Mouse (Mus musculus) ES-Bruce4 (cell line): ENCODE measurements at regions not wholly inside any gene's neighbourhood (a gene's known extent, or its start where the extent isn't known, plus 50 kb on each side); places are given as distances from the start of the nearest gene placed in this dataset.
A peak's percentile ranks its signal among the peaks of the same experiment; 100 is the strongest.

Experiments used
- H3K27ac ChIP-seq: 2 replicates; pipeline ENCODE4 v1.5.1; 2012; ENCODE audit warnings: low read length, inconsistent platforms; ENCODE audit not compliant: insufficient read depth
- H3K27me3 ChIP-seq: 2 replicates; pipeline ENCODE4 v1.6.1; 2012; ENCODE audit warnings: mild to moderate bottlenecking, low read length, inconsistent platforms; ENCODE audit not compliant: control insufficient read depth, poor library complexity, insufficient read depth, severe bottlenecking
- H3K36me3 ChIP-seq: 2 replicates; pipeline ENCODE4 v1.6.1; 2012; ENCODE audit warnings: inconsistent platforms, mild to moderate bottlenecking, low read length, moderate library complexity; ENCODE audit not compliant: control insufficient read depth, poor library complexity, insufficient read depth, severe bottlenecking
- H3K4me1 ChIP-seq: one replicate; pipeline ENCODE4 v1.8.1; 2011; ENCODE audit warnings: low read length; ENCODE audit not compliant: control insufficient read depth, insufficient read depth
- H3K4me3 ChIP-seq: 2 replicates; pipeline ENCODE4 v1.5.1; 2011; ENCODE audit warnings: low read depth, mild to moderate bottlenecking, low read length
- H3K9ac ChIP-seq: 2 replicates; pipeline ENCODE4 v1.6.1; 2012; ENCODE audit warnings: low read depth, mild to moderate bottlenecking, inconsistent platforms; ENCODE audit not compliant: poor library complexity, severe bottlenecking
- H3K9me3 ChIP-seq: replicated peaks from 2 replicates; pipeline ENCODE4 v1.6.1; 2012; ENCODE audit warnings: mild to moderate bottlenecking, low read length, inconsistent platforms; ENCODE audit not compliant: control insufficient read depth, poor library complexity, insufficient read depth, severe bottlenecking
- CTCF ChIP-seq: IDR thresholded peaks from one replicate; pipeline ENCODE4 v1.8.1; 2011; ENCODE audit warnings: low read depth, low read length
- EP300 ChIP-seq: IDR thresholded peaks from 2 replicates; pipeline ENCODE4 v1.6.1; 2011; ENCODE audit warnings: low read depth, low read length; ENCODE audit not compliant: insufficient read depth
- POLR2A ChIP-seq: IDR thresholded peaks from one replicate; pipeline ENCODE4 v1.8.1; 2011; ENCODE audit warnings: low read length; ENCODE audit not compliant: insufficient read depth

GRCm38 (mm10) chr17:29775836-29776235 lies 59.0 kb upstream of the Ccdc167 start:
- H3K9me3 ChIP-seq = no peaks in the 10 kb centered on the region
- no peaks in the 10 kb centered on the region for H3K27me3 ChIP-seq
- no peak overlapping the region for H3K27ac ChIP-seq
- H3K4me3 ChIP-seq = no peak overlapping the region
- no peaks in the 10 kb centered on the region for H3K36me3 ChIP-seq
- TF ChIP-seq EP300 (no peak), CTCF (peak; percentile 20), POLR2A (no peak)
- H3K4me1 ChIP-seq = no peaks in the 10 kb centered on the region
- no peak overlapping the region for H3K9ac ChIP-seq

GRCm38 (mm10) chr17:29773339-29773738 lies 56.5 kb upstream of the Ccdc167 start:
- Histone ChIP-seq H3K9ac (no peak overlapping the region), H3K4me3 (no peak overlapping the region), H3K27ac (no peak overlapping the region), H3K9me3 (no peaks in the 10 kb centered on the region), H3K27me3 (no peaks in the 10 kb centered on the region), H3K36me3 (no peaks in the 10 kb centered on the region), H3K4me1 (no peaks in the 10 kb centered on the region)
- TF ChIP-seq EP300 (0 out of 2 replicates have a peak, but pooled peaks have one; percentile 42), POLR2A (no peak), CTCF (peak; percentile 95)

GRCm38 (mm10) chr17:29770914-29771313 lies 54.1 kb upstream of the Ccdc167 start:
- H3K9me3 ChIP-seq = no peaks in the 10 kb centered on the region
- TF ChIP-seq POLR2A = no peak
- no peak for TF ChIP-seq EP300
- no peak for TF ChIP-seq CTCF
- H3K4me1 ChIP-seq = no peaks in the 10 kb centered on the region
- H3K27me3 ChIP-seq = no peaks in the 10 kb centered on the region
- no peaks in the 10 kb centered on the region for H3K36me3 ChIP-seq
- no peak overlapping the region for H3K4me3 ChIP-seq
- no peak overlapping the region for H3K27ac ChIP-seq
- no peak overlapping the region for H3K9ac ChIP-seq

- no peaks in the 10 kb centered on the region for H3K36me3 ChIP-seq
- TF ChIP-seq EP300 = no peak
- no peak for TF ChIP-seq POLR2A
- TF ChIP-seq CTCF = no peak
- H3K9me3 ChIP-seq = no peaks in the 10 kb centered on the region
- H3K27ac ChIP-seq = no peak overlapping the region
- no peak overlapping the region for H3K4me3 ChIP-seq
- H3K4me1 ChIP-seq = no peaks in the 10 kb centered on the region
- 0 out of 2 replicates have a peak overlapping the region, but pooled peaks have one; percentile 1 for H3K9ac ChIP-seq
- H3K27me3 ChIP-seq = no peaks in the 10 kb centered on the region
Observed at GRCm38 (mm10) chr17:29769631-29770030, 52.8 kb upstream of the Ccdc167 start.

GRCm38 (mm10) chr17:29769143-29769542 lies 52.3 kb upstream of the Ccdc167 start:
- Histone ChIP-seq H3K27ac (no peak overlapping the region), H3K4me3 (peak overlapping the region; percentile 31), H3K9me3 (no peaks in the 10 kb centered on the region), H3K27me3 (no peaks in the 10 kb centered on the region), H3K4me1 (no peaks in the 10 kb centered on the region), H3K36me3 (no peaks in the 10 kb centered on the region), H3K9ac (0 out of 2 replicates have a peak overlapping the region, but pooled peaks have one; percentile 1)
- TF ChIP-seq EP300 (no peak), POLR2A (no peak), CTCF (no peak)

- Histone ChIP-seq H3K9ac (no peak overlapping the region), H3K4me3 (no peak overlapping the region), H3K36me3 (no peaks in the 10 kb centered on the region), H3K27me3 (no peaks in the 10 kb centered on the region), H3K9me3 (no peaks in the 10 kb centered on the region), H3K4me1 (no peaks in the 10 kb centered on the region), H3K27ac (no peak overlapping the region)
- TF ChIP-seq POLR2A (no peak), CTCF (no peak), EP300 (no peak)
Observed at GRCm38 (mm10) chr17:29768642-29769041, 51.8 kb upstream of the Ccdc167 start.
